Mouse (Mus musculus) lung, postnatal 0 days (tissue): ENCODE results near the gene Stoml3. TPM values are rescaled to one million over a fixed set of nuclear protein-coding genes. Genes with fewer than 3 reads are reported as not detected.

Experiments used
- ATAC-seq: fragments of 200-750 bp; cut with Nextera tagmentation; 2 replicates; pipeline ENCODE4 v1.8.0; 2017; ENCODE audit warnings: moderate library complexity
- DNase-seq: peaks from one replicate; pipeline ENCODE4 v3.0.0-alpha.2; 2016; ENCODE audit warnings: low spot score
- H3K27ac ChIP-seq: fragments of 300-500 bp; sonication (generic); 2 replicates; pipeline ENCODE4 v1.5.1; 2014; ENCODE audit warnings: antibody characterized with exemption, mild to moderate bottlenecking, low read length, mixed read lengths
- H3K27me3 ChIP-seq: fragments of 300-500 bp; sonication (generic); replicated peaks from 2 replicates; pipeline ENCODE4 v1.6.1; 2014; ENCODE audit warnings: low read length, mixed read lengths; ENCODE audit not compliant: insufficient read depth
- H3K36me3 ChIP-seq: fragments of 300-500 bp; sonication (generic); 2 replicates; pipeline ENCODE4 v1.6.1; 2014; ENCODE audit warnings: low read length, mixed read lengths; ENCODE audit not compliant: insufficient read depth
- H3K4me1 ChIP-seq: fragments of 300-500 bp; sonication (generic); 2 replicates; pipeline ENCODE4 v1.6.1; 2014; ENCODE audit warnings: antibody characterized with exemption, low read depth, low read length, mixed read lengths; ENCODE audit not compliant: insufficient read depth
- H3K4me2 ChIP-seq: fragments of 300-500 bp; sonication (generic); replicated peaks from 2 replicates; pipeline ENCODE4 v1.6.1; 2014; ENCODE audit warnings: low read depth, mild to moderate bottlenecking, low read length, moderate library complexity, mixed read lengths
- H3K4me3 ChIP-seq: fragments of 300-500 bp; sonication (generic); 2 replicates; pipeline ENCODE4 v1.5.1; 2014; ENCODE audit warnings: low read depth, low read length
- H3K9ac ChIP-seq: fragments of 300-500 bp; sonication (generic); replicated peaks from 2 replicates; pipeline ENCODE4 v1.6.1; 2014; ENCODE audit warnings: low read depth, mild to moderate bottlenecking
- H3K9me3 ChIP-seq: fragments of 300-500 bp; sonication (generic); 2 replicates; pipeline ENCODE4 v1.6.1; 2016; ENCODE audit warnings: low read length, mixed read lengths
- CTCF ChIP-seq: IDR thresholded peaks from 2 replicates; pipeline ENCODE4 v1.5.1; 2016; ENCODE audit warnings: antibody characterized with exemption, mild to moderate bottlenecking
- EP300 ChIP-seq: IDR thresholded peaks from 2 replicates; pipeline ENCODE4 v1.6.1; 2016; ENCODE audit warnings: antibody characterized with exemption, mild to moderate bottlenecking, control low read depth
- WGBS: fragments of 180-500 bp; shearing (Covaris S2); extraction: QIAGEN DNeasy Blood & Tissue Kit; methylation state at CpG from one replicate; pipeline ENCODE4 v1.1.7; 2014; 5-methylcytosine and 5-hydroxymethylcytosine counted together
- polyA plus RNA-seq: library from polyadenylated mRNA; unstranded; fragments of >200 nt; fragmentation: Nextera tagmentation; extraction: Ambion mirVana; gene quantifications from 2 replicates; pipeline ENCODE4 v1.2.1, GENCODE M21; 2015

Stoml3 gene
- polyA plus RNA-seq, 1 experiment from 2014 or later: 0.08 TPM

DNA sequence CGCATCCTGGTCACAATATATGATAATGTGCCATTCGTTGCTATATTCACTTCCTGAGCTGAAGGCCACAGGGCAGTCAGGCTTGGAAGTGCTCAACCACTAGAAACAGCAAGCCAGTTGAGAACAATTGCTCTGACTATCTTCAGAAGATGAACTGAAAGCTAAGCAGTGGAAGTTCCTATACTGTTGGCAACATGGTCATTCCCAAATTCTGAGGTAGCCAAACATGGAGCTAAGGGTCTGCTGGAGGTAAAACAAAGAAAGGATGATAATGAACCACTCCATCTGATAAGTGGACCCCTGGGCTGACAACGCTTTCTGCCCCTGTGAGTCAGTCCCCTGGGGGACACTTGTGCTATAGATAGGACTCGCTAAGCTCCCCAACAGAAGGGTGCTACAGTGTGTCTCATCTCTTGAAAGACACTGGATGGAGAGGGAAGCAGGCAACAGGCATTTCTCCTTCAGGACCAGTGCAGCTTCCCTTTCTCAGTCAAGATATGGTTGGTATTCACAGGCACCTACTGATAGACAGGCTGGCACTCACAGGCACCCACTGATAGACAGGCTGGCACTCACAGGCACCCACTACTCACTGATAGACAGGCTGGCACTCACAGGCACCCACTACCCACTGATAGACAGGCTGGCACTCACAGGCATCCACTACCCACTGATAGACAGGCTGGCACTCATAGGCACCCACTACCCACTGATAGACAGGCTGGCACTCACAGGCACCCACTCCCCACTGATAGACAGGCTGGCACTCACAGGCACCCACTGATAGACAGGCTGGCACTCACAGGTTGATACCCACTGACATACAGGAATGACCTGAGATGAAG is 26.0 kb downstream of the Stoml3 start:
- Histone ChIP-seq H3K36me3 (no peaks in the 10 kb centered on the region), H3K9ac (no peak overlapping the region), H3K4me1 (no peaks in the 10 kb centered on the region), H3K4me2 (no peak overlapping the region), H3K27me3 (no peaks in the 10 kb centered on the region), H3K27ac (no peak overlapping the region), H3K9me3 (no peaks in the 10 kb centered on the region), H3K4me3 (no peak overlapping the region)
- no peak for ATAC-seq
- no peak for TF ChIP-seq CTCF
- TF ChIP-seq EP300: no peak
- 64% methylated on average over 4 of the region's 4 CpGs for WGBS
- no peak for DNase-seq

GRCm38 (mm10) chr3:53522794-53523193 is 34.3 kb downstream of the Stoml3 start:
- Histone ChIP-seq H3K9ac (no peak overlapping the region), H3K4me2 (no peak overlapping the region), H3K4me3 (no peak overlapping the region), H3K9me3 (no peaks in the 10 kb centered on the region), H3K27me3 (no peaks in the 10 kb centered on the region), H3K27ac (no peak overlapping the region), H3K4me1 (no peaks in the 10 kb centered on the region), H3K36me3 (no peaks in the 10 kb centered on the region)
- ATAC-seq (no peak), DNase-seq (no peak)
- 88% methylated on average over 10 of the region's 10 CpGs for WGBS
- no peak for TF ChIP-seq CTCF
- TF ChIP-seq EP300: no peak

- H3K9me3 ChIP-seq: no peaks in the 10 kb centered on the region
- H3K36me3 ChIP-seq: no peaks in the 10 kb centered on the region
- no peak for TF ChIP-seq EP300
- peak; percentile 85 for TF ChIP-seq CTCF
- peak overlapping the region; percentile 63 for H3K4me2 ChIP-seq
- no peaks in the 10 kb centered on the region for H3K27me3 ChIP-seq
- ATAC-seq (peak; percentile 43; the same call in 1 of the 2 replicates), DNase-seq (peak; percentile 80)
- H3K27ac ChIP-seq: no peak overlapping the region
- H3K4me3 ChIP-seq: peak overlapping the region; percentile 27; the same call in 1 of the 2 replicates
- H3K4me1 ChIP-seq: no peaks in the 10 kb centered on the region
- 5% methylated on average over 21 of the region's 21 CpGs for WGBS
- H3K9ac ChIP-seq: no peak overlapping the region
Measured at GRCm38 (mm10) chr3:53525737-53526136, 37.3 kb downstream of the Stoml3 start.

- TF ChIP-seq CTCF (no peak), EP300 (no peak)
- no peaks in the 10 kb centered on the region for H3K27me3 ChIP-seq
- H3K36me3 ChIP-seq: no peaks in the 10 kb centered on the region
- H3K4me3 ChIP-seq: no peak overlapping the region
- ATAC-seq (peak; percentile 62; the same call in 1 of the 2 replicates), DNase-seq (peak; percentile 49)
- no peak overlapping the region for H3K9ac ChIP-seq
- no peak overlapping the region for H3K27ac ChIP-seq
- 48% methylated on average over 6 of the region's 6 CpGs for WGBS
- no peaks in the 10 kb centered on the region for H3K9me3 ChIP-seq
- H3K4me1 ChIP-seq: no peaks in the 10 kb centered on the region
- H3K4me2 ChIP-seq: no peak overlapping the region
Measured at GRCm38 (mm10) chr3:53530305-53530704, 41.9 kb downstream of the Stoml3 start.

- H3K9me3 ChIP-seq: no peaks in the 10 kb centered on the region
- no peaks in the 10 kb centered on the region for H3K27me3 ChIP-seq
- no peak overlapping the region for H3K9ac ChIP-seq
- H3K36me3 ChIP-seq: no peaks in the 10 kb centered on the region
- H3K27ac ChIP-seq: no peak overlapping the region
- no peak overlapping the region for H3K4me3 ChIP-seq
- ATAC-seq (no peak), DNase-seq (no peak)
- WGBS: 87% methylated on average over 6 of the region's 6 CpGs
- H3K4me2 ChIP-seq: no peak overlapping the region
- H3K4me1 ChIP-seq: no peaks in the 10 kb centered on the region
- no peak for TF ChIP-seq CTCF
- TF ChIP-seq EP300: no peak
Measured at GRCm38 (mm10) chr3:53532091-53532490, 43.6 kb downstream of the Stoml3 start.

DNA sequence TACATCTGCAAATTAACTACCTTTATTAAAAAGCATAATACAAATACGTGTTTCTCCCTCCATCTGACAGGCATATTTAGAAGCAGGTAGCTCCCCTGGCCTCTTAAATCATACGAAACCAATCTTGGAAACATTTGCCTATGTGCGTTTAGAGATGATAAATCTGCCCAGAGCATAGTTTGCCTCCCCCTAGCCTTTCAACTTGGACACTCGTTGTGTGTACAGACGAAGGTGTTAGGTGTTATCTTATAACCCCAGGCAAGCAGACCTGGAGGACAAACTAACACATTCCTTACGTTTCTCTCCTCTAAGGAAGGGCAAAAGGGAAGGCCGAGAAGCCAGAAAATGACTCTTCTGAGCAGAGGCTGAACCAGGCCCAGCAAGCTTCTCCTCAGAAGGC is 64.2 kb downstream of the Stoml3 start:
- no peaks in the 10 kb centered on the region for H3K9me3 ChIP-seq
- ATAC-seq (no peak), DNase-seq (no peak)
- H3K27me3 ChIP-seq: no peaks in the 10 kb centered on the region
- H3K4me2 ChIP-seq: no peak overlapping the region
- no peak overlapping the region for H3K9ac ChIP-seq
- no peak overlapping the region for H3K4me3 ChIP-seq
- TF ChIP-seq CTCF: no peak
- no peak for TF ChIP-seq EP300
- H3K4me1 ChIP-seq: no peaks in the 10 kb centered on the region
- WGBS: 48% methylated on average over 7 of the region's 7 CpGs
- no peak overlapping the region for H3K27ac ChIP-seq
- no peaks in the 10 kb centered on the region for H3K36me3 ChIP-seq
